Mouse (Mus musculus) lung, adult 2 months (tissue): Measurements from ENCODE around the gene Aldh3b3.

Experiments
- CTCF ChIP-seq: fragments of 200-500 bp; IDR thresholded peaks from 2 replicates; pipeline ENCODE4 v1.5.1; 2011; ENCODE audit warnings: mild to moderate bottlenecking, low read length, control low read depth; ENCODE audit not compliant: insufficient read depth
- POLR2A ChIP-seq: fragments of 200-500 bp; IDR thresholded peaks from 2 replicates; pipeline ENCODE4 v1.6.1; 2011; ENCODE audit warnings: low read depth, mild to moderate bottlenecking, control low read depth, low read length, borderline replicate concordance; ENCODE audit errors: extremely low read depth

GRCm38 (mm10) chr19:3991966-3992365, 33.5 kb downstream of the Aldh3b3 start:
- TF ChIP-seq CTCF (no peak), POLR2A (no peak)
